Mouse (Mus musculus) cerebellum, postnatal 4 days (tissue): ENCODE measurements around the gene 4933411K16Rik.
A peak's percentile ranks its signal among the peaks of the same experiment; 100 is the strongest.
"Not testable (repeated sequence)": the region's sequence is repeated elsewhere in the genome, so short reads cannot be mapped to it uniquely, and the experiment has no call there.

Source experiments
- DNase-seq, 2 experiments: peaks; one replicate each; pipeline ENCODE4 v3.0.0; 2022; ENCODE audit warnings: low spot score in 2 of 2, mixed read lengths in 1 of 2

Gene 4933411K16Rik

GRCm38 (mm10) chr19:42078566-42078965 is 26.5 kb downstream of the 4933411K16Rik start:
- DNase-seq: no peak

- DNase-seq: no peak
These were observed 27.0 kb downstream of the 4933411K16Rik start for GRCm38 (mm10) chr19:42079006-42079405.

- no peak for DNase-seq
These were observed 27.9 kb downstream of the 4933411K16Rik start for GRCm38 (mm10) chr19:42079950-42080349.

- no peak for DNase-seq
These were observed 28.4 kb downstream of the 4933411K16Rik start for GRCm38 (mm10) chr19:42080469-42080868.

GRCm38 (mm10) chr19:42081613-42082012 is 29.6 kb downstream of the 4933411K16Rik start:
- not testable (repeated sequence) for DNase-seq

- no peak for DNase-seq
These were observed 33.6 kb downstream of the 4933411K16Rik start for GRCm38 (mm10) chr19:42085690-42086089.

DNA sequence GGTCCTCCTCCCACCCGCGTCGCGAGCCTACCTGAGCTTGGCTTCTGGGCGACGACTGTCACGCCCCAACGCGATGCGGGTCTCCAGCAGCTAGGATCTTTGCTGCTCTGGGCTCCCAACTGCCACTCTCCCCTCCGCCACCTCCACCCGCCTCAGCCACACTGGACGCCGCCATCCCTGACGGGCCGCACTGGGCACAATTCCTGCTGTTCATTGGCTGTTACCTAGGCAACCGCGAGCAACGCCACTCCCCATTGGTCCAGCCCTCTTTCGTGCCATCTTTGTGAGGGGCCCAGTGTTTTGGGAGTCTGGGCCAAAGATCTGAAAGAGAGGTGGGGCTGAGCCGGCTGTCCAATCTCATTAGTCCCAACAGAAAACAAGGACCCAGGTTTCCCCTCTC is 34.1 kb downstream of the 4933411K16Rik start, which contains the start of gene Morn4:
TSS of gene Morn4 (minus strand) at position 192 of the 400 bp plus-strand sequence.
- peak; percentile 87 to 92 for DNase-seq

- DNase-seq: peak in 1 of 2 experiments; percentile 45
These were observed 37.2 kb downstream of the 4933411K16Rik start for GRCm38 (mm10) chr19:42089103-42089747.

- DNase-seq: peak; percentile 90 to 96
These were observed 37.9 kb downstream of the 4933411K16Rik start, which contains the start of gene Pi4k2a for GRCm38 (mm10) chr19:42089748-42090595. Gene Pi4k2a (plus strand): TSS chr19:42090470.

- no peak for DNase-seq
These were observed 38.6 kb downstream of the 4933411K16Rik start for GRCm38 (mm10) chr19:42090637-42091141.

- DNase-seq: no peak
These were observed 47.4 kb downstream of the 4933411K16Rik start for GRCm38 (mm10) chr19:42099406-42099805.
